Mouse (Mus musculus): ENCODE measurements around the gene Rgs8.

Rgs8 gene

DNA sequence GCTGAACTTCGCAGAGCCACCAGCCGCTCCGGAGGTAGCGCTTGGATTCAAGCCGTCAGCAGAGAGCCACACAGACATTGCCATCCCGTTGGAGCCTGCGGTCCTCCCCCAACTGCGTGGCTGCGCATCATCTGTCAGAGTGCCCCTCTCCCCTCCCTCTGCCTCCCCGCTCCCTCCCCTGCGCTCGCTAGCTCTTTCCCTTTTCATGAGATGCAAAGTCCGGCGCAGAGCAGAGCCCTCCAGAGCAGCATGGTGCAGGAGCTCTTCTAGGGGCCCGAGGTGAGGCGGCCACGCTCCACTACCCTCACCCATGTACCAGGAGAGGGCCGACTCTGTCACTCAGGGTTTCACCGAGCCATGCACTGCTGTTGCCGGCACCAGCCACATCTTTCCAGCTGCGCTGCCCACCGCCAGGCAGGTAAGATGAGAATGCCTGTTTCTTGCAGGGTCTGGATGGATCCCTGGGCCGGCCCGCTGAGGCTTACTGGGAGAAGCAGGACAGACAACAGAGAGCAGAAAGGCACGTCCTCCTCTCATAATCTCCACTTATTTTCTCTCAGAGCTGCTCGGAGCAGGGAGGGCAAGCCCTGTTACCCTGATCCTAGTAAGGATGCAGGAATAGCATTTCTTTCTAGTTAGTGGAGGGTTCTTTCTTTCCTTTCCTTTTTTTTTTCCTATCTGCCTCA, at the start of gene Rgs8:
Gene Rgs8 (plus strand): TSS at position 88 of the 686 bp plus-strand sequence.
- no peak for DNase-seq (ENCODE audit: low spot score in 2 of 2)

DNA sequence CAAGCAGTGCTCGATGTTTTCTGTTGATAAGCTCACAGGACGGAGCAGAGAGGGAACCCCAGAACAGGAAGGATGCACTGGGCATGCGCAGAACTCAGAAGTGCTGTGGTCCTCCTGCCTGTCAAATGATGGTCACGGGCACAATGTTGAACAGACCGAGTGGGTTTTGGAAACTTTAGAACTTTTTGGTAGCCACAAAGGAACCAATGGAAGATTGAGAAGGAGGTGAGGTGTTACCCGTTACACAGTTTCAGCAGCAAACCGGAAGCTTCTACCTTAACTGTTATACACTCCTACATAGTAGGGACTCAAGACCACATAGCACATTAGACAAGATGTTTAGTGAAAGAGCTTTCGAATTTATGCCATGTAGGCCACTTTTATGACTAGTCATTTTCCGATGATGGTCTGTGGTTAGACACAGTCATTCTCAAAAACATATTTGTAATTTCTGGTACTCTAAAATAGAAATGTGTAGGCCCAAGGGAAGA, 35.4 kb upstream of the Rgs8 start:
- DNase-seq (ENCODE audit: low spot score in 2 of 2): peak; percentile 17 to 18

DNA sequence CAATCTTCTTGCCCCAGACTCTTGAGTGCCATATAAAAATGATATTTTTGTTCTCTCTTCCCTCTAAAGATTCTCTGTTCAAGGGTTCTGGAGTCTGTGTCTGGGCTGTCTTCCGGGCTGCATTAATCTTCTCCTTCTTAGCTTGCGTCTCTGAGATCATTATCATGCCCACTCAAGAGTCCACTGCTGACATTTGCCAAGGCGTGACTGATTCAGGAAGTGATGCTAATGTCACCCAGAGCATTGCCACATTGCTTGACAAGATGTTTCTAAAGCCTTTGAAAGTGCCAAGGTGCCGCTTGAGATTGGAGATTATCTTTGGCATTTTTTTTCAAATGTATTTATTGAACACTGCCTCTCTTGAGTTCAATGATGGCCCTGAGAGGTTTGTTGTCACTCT, 29.8 kb upstream of the Rgs8 start:
- DNase-seq (ENCODE audit: low spot score in 2 of 2): no peak

DNA sequence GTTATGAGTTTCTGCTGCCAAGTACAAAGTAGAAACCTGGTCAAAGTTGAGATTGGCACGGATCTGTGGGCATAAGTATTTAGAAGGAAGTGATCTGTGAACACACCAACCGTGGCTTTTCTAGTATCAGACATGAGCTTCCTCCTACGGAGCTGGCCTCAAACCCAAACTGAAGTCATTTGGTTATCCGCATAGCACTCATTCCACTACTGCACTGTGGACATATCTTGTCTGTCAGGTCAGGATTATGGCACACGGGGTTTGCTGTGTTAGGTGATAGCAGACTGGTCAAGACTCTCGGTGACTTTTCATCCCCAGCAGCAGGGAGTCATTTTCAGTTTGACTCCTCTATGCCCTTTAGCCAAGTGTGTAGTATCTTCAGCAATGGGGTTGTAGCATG, 20.1 kb upstream of the Rgs8 start:
- peak in 1 of 2 experiments; percentile 11 for DNase-seq (ENCODE audit: low spot score in 2 of 2)

DNA sequence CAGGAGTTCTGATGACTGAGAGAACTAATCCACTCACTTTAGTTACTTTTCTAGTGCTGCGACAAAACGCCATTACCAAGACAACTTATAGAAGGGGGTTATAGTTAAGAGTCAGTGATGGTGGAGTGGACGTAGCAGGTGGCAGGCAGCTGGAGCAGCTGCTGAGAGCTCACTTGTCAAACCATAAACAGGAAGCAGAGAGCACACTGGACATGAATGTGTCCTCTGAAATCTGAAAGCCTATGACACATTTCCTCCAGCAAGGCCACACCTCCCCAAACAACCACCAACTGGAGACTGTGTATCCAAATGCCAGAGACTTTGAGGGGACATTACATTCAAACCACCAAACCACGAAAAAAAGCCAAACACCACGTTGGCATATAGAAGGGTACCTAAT, 17.8 kb upstream of the Rgs8 start:
- DNase-seq (ENCODE audit: low spot score in 2 of 2): no peak

DNA sequence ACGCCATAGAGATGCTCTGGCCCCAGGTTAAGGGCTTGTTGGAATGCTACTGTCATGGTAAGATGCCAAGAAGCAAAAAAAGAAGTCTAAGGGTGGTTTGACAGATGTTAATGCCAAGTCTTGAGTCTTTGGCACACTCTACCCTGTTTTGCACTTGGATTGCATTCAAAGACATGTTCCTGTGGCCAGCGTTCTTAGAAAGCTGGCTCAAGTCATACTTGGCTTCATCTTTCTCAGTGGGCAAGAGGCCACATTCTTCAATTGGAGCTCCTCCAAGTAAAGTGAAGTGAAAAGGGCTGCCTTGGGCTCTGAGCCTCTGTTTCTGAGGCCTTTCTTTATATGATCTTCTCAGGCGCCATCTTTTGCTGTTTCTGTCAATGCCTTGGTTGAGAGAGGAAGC, 17.3 kb upstream of the Rgs8 start:
- no peak for DNase-seq (ENCODE audit: low spot score in 2 of 2)

DNA sequence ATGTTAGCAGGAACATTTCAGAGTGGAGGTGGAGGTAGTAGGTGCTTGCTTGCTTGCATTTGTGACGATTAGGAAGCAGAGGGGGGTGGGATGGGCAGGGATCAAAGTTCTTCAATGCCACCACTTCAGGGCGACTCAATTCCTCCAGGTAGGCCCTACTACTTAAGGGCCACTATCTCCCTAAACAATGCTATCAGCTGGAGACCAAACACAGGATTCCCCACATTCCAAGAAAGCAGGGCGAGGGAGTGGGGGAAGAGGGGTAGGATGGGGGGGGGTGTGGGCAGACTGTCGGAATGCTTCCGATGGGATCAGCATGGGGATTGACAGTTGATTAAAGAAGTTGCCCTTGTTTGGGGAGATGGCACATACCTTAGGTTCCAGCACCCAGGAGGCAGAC, 16.0 kb upstream of the Rgs8 start:
- no peak for DNase-seq (ENCODE audit: low spot score in 2 of 2)

- DNase-seq (ENCODE audit: low spot score in 2 of 2): no peak
These were observed 11.3 kb upstream of the Rgs8 start for GRCm38 (mm10) chr1:153641492-153641939.

- no peak for DNase-seq (ENCODE audit: low spot score in 2 of 2)
These were observed 10.8 kb upstream of the Rgs8 start for GRCm38 (mm10) chr1:153641940-153642501.

- DNase-seq (ENCODE audit: low spot score in 2 of 2): no peak
These were observed 849 bp downstream of the Rgs8 start for GRCm38 (mm10) chr1:153653674-153654073.

DNA sequence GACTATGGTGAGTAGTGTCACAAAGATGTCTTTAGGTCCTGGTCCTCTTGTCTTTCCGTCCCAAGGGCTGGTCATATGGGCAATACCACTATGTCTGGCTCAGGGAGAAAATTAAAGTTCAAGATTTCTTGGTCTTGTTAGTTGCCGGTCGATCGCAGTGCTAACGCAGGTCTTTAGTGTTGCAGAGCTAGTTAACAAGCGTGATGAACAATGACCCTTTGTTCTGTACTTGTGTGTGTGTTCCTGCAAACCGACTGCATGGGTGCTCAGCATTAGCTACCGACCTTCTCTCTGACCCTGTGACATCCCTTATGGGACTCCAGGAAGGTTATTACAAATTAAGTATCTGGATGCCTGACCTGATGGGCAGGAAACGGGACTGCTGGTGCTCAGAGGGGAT, 6.8 kb downstream of the Rgs8 start:
- DNase-seq (ENCODE audit: low spot score in 2 of 2): no peak

DNA sequence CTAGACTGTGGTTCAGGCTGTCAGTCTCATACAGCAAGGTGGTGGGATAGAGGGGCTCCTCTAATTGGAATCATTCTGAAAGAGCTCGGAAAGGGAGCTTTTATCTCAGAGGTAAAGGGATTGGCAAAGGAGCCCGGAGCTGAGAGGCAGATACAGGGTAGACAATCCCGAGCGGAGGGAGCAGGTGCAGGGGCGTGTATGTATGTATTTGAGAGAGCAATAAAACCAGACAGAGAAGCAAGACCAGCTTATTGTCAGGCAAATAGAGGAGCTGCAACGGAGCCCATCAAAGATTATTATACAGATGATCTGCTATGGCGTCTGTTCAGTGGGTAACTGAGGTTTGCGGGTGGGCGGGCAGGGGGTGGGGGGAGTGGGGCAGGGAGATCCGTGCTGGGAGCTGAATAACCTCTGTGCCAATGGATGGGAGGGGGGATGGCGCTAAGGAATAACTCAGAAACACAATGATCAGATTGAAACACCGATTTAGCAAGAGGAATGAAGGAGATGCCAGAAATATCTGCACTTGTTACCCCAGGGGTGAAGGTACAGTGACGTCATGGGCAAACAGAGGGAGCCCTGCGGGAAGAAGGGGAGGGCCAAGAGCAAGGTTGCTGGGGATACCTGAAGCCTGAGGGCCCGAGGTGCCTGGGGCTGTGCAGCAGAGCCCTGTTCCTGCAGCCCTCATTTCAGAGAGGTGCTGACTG, 8.3 kb downstream of the Rgs8 start:
- no peak for DNase-seq (ENCODE audit: low spot score in 2 of 2)

- no peak for DNase-seq (ENCODE audit: low spot score in 2 of 2)
These were observed 8.8 kb downstream of the Rgs8 start for GRCm38 (mm10) chr1:153661689-153662002.

- DNase-seq (ENCODE audit: low spot score in 2 of 2): no peak
These were observed 9.5 kb downstream of the Rgs8 start for GRCm38 (mm10) chr1:153662362-153662761.

DNA sequence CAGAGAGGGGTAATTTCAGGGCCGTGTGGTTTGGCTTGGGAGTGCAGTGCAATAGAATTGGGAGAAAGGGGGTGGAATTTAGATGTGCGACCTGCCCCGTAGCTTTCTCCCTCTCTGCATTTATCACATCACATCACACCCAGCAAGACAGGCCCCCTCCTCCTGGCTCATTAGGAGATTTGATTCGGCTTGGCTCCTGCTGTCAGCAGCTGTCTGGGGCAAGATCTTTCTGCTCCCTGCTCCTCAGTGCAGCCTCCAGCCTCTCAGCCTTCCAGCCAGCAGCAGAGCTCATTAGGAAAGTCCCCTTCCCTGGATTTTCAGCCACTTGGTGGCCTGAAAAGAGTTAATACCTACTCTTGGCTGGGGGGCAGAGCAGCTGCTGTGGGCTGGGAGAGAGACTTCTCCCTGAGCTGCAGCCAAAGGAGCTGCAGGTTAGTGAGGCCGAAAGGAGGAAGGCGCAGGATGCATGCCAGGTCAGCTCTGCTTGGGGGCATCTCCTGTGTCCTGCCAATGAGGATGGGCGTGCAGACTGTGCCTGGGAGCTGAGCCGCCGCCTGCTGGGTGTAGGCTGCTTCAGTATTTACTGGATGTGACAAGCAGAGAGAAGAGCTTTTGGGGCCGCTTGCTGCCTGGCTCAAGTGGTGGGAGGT, 12.4 kb downstream of the Rgs8 start:
- no peak for DNase-seq (ENCODE audit: low spot score in 2 of 2)

DNA sequence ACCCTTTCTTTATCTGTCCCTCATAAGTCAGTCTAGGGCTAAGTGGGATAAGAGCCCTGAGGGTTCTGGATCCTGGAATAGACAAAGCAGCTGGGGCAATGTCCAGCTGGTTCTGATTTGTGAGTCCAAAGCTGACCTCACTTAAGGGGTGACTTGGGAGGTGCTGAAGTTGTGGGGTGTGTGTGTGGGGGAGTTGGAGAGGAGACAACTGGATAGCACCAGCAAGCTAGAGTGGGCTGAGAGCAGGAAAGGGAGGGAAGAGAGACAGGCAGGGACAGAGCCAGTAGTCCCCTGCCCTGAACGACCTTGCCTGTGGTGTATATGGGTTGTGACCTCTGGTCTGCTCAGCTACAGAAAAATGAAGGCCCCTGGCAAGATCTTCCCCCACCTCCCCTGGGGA, 13.4 kb downstream of the Rgs8 start:
- no peak for DNase-seq (ENCODE audit: low spot score in 2 of 2)

- DNase-seq (ENCODE audit: low spot score in 2 of 2): no peak
These were observed 14.5 kb downstream of the Rgs8 start for GRCm38 (mm10) chr1:153667244-153667727.

DNA sequence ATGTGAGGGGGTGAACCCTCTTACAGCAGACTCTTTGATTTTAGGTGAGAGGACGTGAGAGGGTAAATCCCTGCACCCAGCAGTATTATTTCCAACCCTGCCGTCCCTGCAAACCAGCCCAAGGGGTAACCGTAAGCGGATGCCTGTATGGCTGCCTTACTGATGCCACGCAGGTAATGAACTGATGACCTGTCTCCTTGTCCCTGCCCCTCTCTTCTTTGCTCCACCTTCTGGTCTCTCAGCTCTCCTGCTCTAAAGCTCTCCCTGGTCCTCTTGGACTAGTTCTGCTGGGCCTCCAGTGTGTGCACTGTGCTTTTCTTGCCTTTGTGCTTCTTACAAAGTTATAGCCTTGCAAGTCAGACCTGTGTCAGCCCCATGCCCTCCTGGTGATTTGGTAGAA, 15.0 kb downstream of the Rgs8 start:
- no peak for DNase-seq (ENCODE audit: low spot score in 2 of 2)

DNA sequence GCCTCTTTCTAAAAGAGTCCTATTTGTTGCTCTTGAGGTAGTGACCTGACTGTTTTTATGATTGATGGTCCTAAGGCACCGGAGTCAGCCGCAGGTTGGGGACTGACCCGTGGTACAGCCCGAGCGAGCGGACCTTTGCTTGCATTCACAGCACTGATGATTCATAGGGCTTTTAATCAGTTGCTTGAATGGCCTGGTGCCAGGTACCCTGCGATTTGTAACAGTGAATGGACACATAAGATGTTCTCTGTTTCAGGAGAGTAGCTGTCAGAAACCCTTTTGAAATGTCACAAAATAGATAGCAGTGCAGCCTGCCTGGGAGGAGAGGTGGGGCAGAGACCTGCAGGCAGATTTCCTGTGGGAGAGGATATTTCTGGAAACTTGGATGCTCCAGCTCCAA, 16.3 kb downstream of the Rgs8 start:
- no peak for DNase-seq (ENCODE audit: low spot score in 2 of 2)

DNA sequence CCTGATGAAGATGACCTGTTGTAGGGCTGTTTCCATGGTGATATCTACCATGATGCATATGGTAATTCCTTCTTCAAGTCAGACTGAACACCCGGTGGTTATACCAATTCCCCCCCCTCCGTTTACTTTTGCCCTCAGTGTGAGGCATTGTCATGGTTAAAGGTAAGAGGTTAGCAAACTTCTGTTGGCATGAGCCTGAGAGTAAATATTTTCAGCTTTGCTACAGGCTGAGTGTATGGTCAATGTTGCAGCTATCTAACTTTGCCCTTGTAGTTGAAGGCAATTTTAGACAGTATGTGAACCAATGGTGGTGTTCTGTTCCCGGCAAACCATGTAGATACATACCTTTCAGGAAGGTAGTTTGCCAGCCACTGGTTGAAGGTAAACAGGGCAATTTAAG, 16.9 kb downstream of the Rgs8 start:
- DNase-seq (ENCODE audit: low spot score in 2 of 2): no peak

DNA sequence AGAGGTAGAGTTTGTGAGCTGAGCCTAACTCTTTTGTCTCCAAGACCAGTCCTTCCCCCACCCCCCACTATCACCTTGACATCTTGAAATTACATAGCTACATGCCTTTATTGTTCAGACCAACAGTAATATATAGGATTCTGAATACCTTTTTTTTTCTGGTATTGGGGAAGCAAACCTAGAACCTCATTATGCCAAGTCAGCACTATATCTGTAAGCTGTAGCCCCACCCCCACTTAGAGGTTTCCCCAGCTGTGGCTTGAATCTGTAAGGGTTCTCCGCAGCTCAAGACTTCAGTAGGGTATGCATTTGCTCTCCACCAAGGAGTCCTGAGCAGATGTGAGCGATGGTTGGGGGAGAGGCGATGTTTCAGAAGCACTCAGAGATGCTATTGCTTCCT, 18.5 kb downstream of the Rgs8 start:
- no peak for DNase-seq (ENCODE audit: low spot score in 2 of 2)

DNA sequence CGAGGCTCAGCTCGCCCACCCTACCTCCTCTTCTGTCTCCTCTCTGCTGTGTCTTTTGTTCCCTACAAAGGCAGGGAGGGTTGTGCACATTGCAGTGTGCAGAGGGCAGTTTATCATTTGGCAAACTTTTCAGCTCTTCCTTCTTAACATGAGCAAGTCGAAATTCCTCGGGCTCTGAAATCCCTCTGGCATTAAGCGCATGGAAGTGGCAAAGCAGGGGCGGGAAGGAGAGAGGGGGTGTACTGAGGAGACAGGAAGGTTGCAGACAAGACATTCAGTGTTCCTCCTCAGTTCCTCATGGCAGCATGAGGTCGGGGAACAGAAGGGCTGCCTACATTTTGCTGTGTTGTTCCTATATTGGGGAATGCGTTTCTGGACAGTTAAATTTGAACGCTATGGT, 19.9 kb downstream of the Rgs8 start:
- DNase-seq (ENCODE audit: low spot score in 2 of 2): no peak

DNA sequence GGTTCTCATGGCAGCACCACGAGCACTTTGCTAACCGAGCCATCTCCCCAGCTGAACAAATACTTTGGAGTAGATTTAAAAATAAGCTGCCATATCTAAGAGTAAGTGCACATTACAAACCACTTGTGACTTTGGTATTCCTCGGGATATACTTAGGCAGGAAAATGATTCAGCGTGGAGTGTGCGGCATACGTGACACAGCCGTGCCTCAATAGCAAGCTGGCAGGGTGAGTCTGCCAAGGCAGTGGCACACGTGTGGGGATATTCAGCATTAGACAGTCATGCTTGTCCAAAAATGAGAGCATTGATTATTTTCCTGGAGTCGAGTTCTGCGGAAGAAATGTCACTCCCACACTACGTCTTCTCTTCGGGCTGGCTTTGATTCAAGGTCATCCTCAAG, 21.1 kb downstream of the Rgs8 start:
- no peak for DNase-seq (ENCODE audit: low spot score in 2 of 2)
